Mouse (Mus musculus): Measurements from ENCODE around the gene Tomm20l. TPM values are rescaled to one million over a fixed set of nuclear protein-coding genes. Genes with fewer than 3 reads are reported as not detected.

Gene Tomm20l
- total and polyA plus RNA-seq, 2 experiments from 2014 or later = not detected

- Histone ChIP-seq H3K4me2 (ENCODE audit: low read depth, low read length) (no peak overlapping the region), H3K4me3 (ENCODE audit: low read depth, low read length) (no peak overlapping the region), H3K27ac (ENCODE audit: low read depth) (no peak overlapping the region), H3K36me3 (replicated peaks; ENCODE audit: control insufficient read depth, insufficient read depth, low read length) (peaks cover 41% of the 10 kb centered on the region), H3K9ac (replicated peaks; ENCODE audit: low read depth, low read length) (no peak overlapping the region), H3K9me3 (replicated peaks; ENCODE audit: control insufficient read depth, low read length) (no peaks in the 10 kb centered on the region), H3K4me1 (ENCODE audit: control insufficient read depth, insufficient read depth) (no peaks in the 10 kb centered on the region), H3K27me3 (ENCODE audit: control insufficient read depth, insufficient read depth, low read length) (no peaks in the 10 kb centered on the region)
- 88% methylated on average over 9 of the region's 9 CpGs for WGBS
- no peak for ATAC-seq (ENCODE audit: insufficient read depth, low read depth)
- TF ChIP-seq EP300 (IDR thresholded peaks at IDR 0.05; ENCODE audit: low read depth) (no peak), CTCF (IDR thresholded peaks at IDR 0.05; ENCODE audit: low read depth) (no peak)
- DNase-seq (ENCODE audit: low spot score) = no peak
Observed at GRCm38 (mm10) chr12:71123286-71123685, 12.1 kb downstream of the Tomm20l start.

GRCm38 (mm10) chr12:71135581-71135980 lies 24.4 kb downstream of the Tomm20l start:
- Histone ChIP-seq H3K4me1 (ENCODE audit: control insufficient read depth, insufficient read depth) (peaks cover 13% of the 10 kb centered on the region), H3K27me3 (ENCODE audit: control insufficient read depth, insufficient read depth, low read length) (no peaks in the 10 kb centered on the region), H3K4me2 (ENCODE audit: low read depth, low read length) (peak overlapping the region; percentile 97), H3K4me3 (ENCODE audit: low read depth, low read length) (peak overlapping the region; percentile 95), H3K36me3 (replicated peaks; ENCODE audit: control insufficient read depth, insufficient read depth, low read length) (peaks cover 33% of the 10 kb centered on the region), H3K9me3 (replicated peaks; ENCODE audit: control insufficient read depth, low read length) (no peaks in the 10 kb centered on the region), H3K27ac (ENCODE audit: low read depth) (no peak overlapping the region), H3K9ac (replicated peaks; ENCODE audit: low read depth, low read length) (peak overlapping the region; percentile 95)
- DNase-seq (ENCODE audit: low spot score) (no peak), ATAC-seq (ENCODE audit: insufficient read depth, low read depth) (no peak)
- TF ChIP-seq CTCF (IDR thresholded peaks at IDR 0.05; ENCODE audit: low read depth) (no peak), EP300 (IDR thresholded peaks at IDR 0.05; ENCODE audit: low read depth) (no peak)
- 14% methylated on average over 5 of the region's 5 CpGs for WGBS

- no peaks in the 10 kb centered on the region for H3K27me3 ChIP-seq (ENCODE audit: control insufficient read depth, insufficient read depth, low read length)
- peak within 1 kb of the TSS; percentile 82 for H3K27ac ChIP-seq (ENCODE audit: low read depth)
- under 1% methylated on average over 52 of the region's 52 CpGs for WGBS
- H3K9ac ChIP-seq (replicated peaks; ENCODE audit: low read depth, low read length) = peak within 1 kb of the TSS; percentile 95
- H3K36me3 ChIP-seq (replicated peaks; ENCODE audit: control insufficient read depth, insufficient read depth, low read length) = peaks cover 36% of the 10 kb centered on the region
- H3K4me1 ChIP-seq (ENCODE audit: control insufficient read depth, insufficient read depth) = peaks cover 13% of the 10 kb centered on the region
- no peaks in the 10 kb centered on the region for H3K9me3 ChIP-seq (replicated peaks; ENCODE audit: control insufficient read depth, low read length)
- DNase-seq (ENCODE audit: low spot score) (peak; percentile 78), ATAC-seq (ENCODE audit: insufficient read depth, low read depth) (peak; percentile 92)
- H3K4me2 ChIP-seq (ENCODE audit: low read depth, low read length) = peak within 1 kb of the TSS; percentile 97
- peak within 1 kb of the TSS; percentile 95 for H3K4me3 ChIP-seq (ENCODE audit: low read depth, low read length)
- TF ChIP-seq CTCF (IDR thresholded peaks at IDR 0.05; ENCODE audit: low read depth) (no peak), EP300 (IDR thresholded peaks at IDR 0.05; ENCODE audit: low read depth) (peak; percentile 36; the same call in 1 of the 2 replicates)
Observed at GRCm38 (mm10) chr12:71136130-71136973, 25.1 kb downstream of the Tomm20l start, which contains the start of the genes Timm9 and 2700049A03Rik. Gene Timm9 (minus strand): TSS chr12:71136684. Gene 2700049A03Rik (plus strand): TSS chr12:71136848.

GRCm38 (mm10) chr12:71136974-71137491 lies 25.8 kb downstream of the Tomm20l start:
- Histone ChIP-seq H3K27me3 (ENCODE audit: control insufficient read depth, insufficient read depth, low read length) (no peaks in the 10 kb centered on the region), H3K9ac (replicated peaks; ENCODE audit: low read depth, low read length) (peak overlapping the region; percentile 95), H3K27ac (ENCODE audit: low read depth) (peak overlapping the region; percentile 82), H3K36me3 (replicated peaks; ENCODE audit: control insufficient read depth, insufficient read depth, low read length) (peaks cover 38% of the 10 kb centered on the region), H3K4me1 (ENCODE audit: control insufficient read depth, insufficient read depth) (peaks cover 13% of the 10 kb centered on the region), H3K4me2 (ENCODE audit: low read depth, low read length) (peak overlapping the region; percentile 97), H3K9me3 (replicated peaks; ENCODE audit: control insufficient read depth, low read length) (no peaks in the 10 kb centered on the region), H3K4me3 (ENCODE audit: low read depth, low read length) (peak overlapping the region; percentile 95)
- under 1% methylated on average over 30 of the region's 30 CpGs for WGBS
- TF ChIP-seq EP300 (IDR thresholded peaks at IDR 0.05; ENCODE audit: low read depth) (peak; percentile 29; the same call in 1 of the 2 replicates), CTCF (IDR thresholded peaks at IDR 0.05; ENCODE audit: low read depth) (no peak)
- ATAC-seq (ENCODE audit: insufficient read depth, low read depth) (peak; percentile 80), DNase-seq (ENCODE audit: low spot score) (peak; percentile 85)

GRCm38 (mm10) chr12:71137686-71138085 lies 26.5 kb downstream of the Tomm20l start:
- Histone ChIP-seq H3K27me3 (ENCODE audit: control insufficient read depth, insufficient read depth, low read length) (no peaks in the 10 kb centered on the region), H3K27ac (ENCODE audit: low read depth) (no peak overlapping the region), H3K4me3 (ENCODE audit: low read depth, low read length) (peak overlapping the region; percentile 95), H3K9me3 (replicated peaks; ENCODE audit: control insufficient read depth, low read length) (no peaks in the 10 kb centered on the region), H3K4me1 (ENCODE audit: control insufficient read depth, insufficient read depth) (peaks cover 13% of the 10 kb centered on the region), H3K36me3 (replicated peaks; ENCODE audit: control insufficient read depth, insufficient read depth, low read length) (peaks cover 38% of the 10 kb centered on the region), H3K9ac (replicated peaks; ENCODE audit: low read depth, low read length) (peak overlapping the region; percentile 95), H3K4me2 (ENCODE audit: low read depth, low read length) (peak overlapping the region; percentile 97)
- DNase-seq (ENCODE audit: low spot score) (no peak), ATAC-seq (ENCODE audit: insufficient read depth, low read depth) (no peak)
- no peak for TF ChIP-seq CTCF (IDR thresholded peaks at IDR 0.05; ENCODE audit: low read depth)
- TF ChIP-seq EP300 (IDR thresholded peaks at IDR 0.05; ENCODE audit: low read depth) = no peak
- WGBS = 4% methylated on average over 11 of the region's 11 CpGs

Data from heart, postnatal 0 days (tissue).